Mouse (Mus musculus) embryonic facial prominence, embryonic 10.5 days (tissue): ENCODE data around the gene Prrg1. TPM values are rescaled to one million over a fixed set of nuclear protein-coding genes. Genes with fewer than 3 reads are reported as not detected.
"Not testable (repeated sequence)": the region's sequence is repeated elsewhere in the genome, so short reads cannot be mapped to it uniquely, and the experiment has no call there.

ENCODE experiments used
- DNase-seq: peaks from one replicate; pipeline ENCODE4 v3.0.0-alpha.2; 2017; ENCODE audit warnings: low spot score
- H3K27ac ChIP-seq: fragments of 300-500 bp; sonication (generic); replicated peaks from 2 replicates; pipeline ENCODE4 v1.5.1; 2016; ENCODE audit warnings: mild to moderate bottlenecking
- H3K27me3 ChIP-seq: fragments of 300-500 bp; sonication (generic); replicated peaks from 2 replicates; pipeline ENCODE4 v1.6.1; 2016; ENCODE audit warnings: low read depth, mild to moderate bottlenecking; ENCODE audit not compliant: poor library complexity, severe bottlenecking
- H3K36me3 ChIP-seq: fragments of 300-500 bp; sonication (generic); replicated peaks from 2 replicates; pipeline ENCODE4 v1.6.1; 2016; ENCODE audit warnings: mild to moderate bottlenecking, moderate library complexity
- H3K4me1 ChIP-seq: fragments of 300-500 bp; sonication (generic); 2 replicates; pipeline ENCODE4 v1.6.1; 2016
- H3K4me3 ChIP-seq: fragments of 300-500 bp; sonication (generic); 2 replicates; pipeline ENCODE4 v1.5.1; 2016; ENCODE audit warnings: mild to moderate bottlenecking, moderate library complexity
- H3K9me3 ChIP-seq: fragments of 300-500 bp; sonication (generic); 2 replicates; pipeline ENCODE4 v1.6.1; 2016; ENCODE audit warnings: mild to moderate bottlenecking
- WGBS: fragments of 180-500 bp; shearing (Covaris S2); methylation state at CpG from one replicate; pipeline ENCODE4 v1.1.7; 2016; 5-methylcytosine and 5-hydroxymethylcytosine counted together
- polyA plus RNA-seq: library from polyadenylated mRNA; unstranded; fragments of >200 nt; fragmentation: Nextera tagmentation; extraction: Ambion mirVana; gene quantifications from 2 replicates; pipeline ENCODE4 v1.2.1, GENCODE M21; 2016

Gene Prrg1
- polyA plus RNA-seq, 1 experiment from 2014 or later = 9.3 TPM

- Histone ChIP-seq H3K4me3 (no peak overlapping the region), H3K36me3 (no peaks in the 10 kb centered on the region), H3K27ac (no peak overlapping the region), H3K27me3 (no peaks in the 10 kb centered on the region), H3K4me1 (no peaks in the 10 kb centered on the region), H3K9me3 (no peaks in the 10 kb centered on the region)
- 84% methylated on average over 6 of the region's 6 CpGs for whole genome bisulfite sequencing
- no peak for DNase-seq
These were observed 149.3 kb downstream of the Prrg1 start for GRCm38 (mm10) chrX:78434357-78434756.

GRCm38 (mm10) chrX:78403346-78403745 lies 180.3 kb downstream of the Prrg1 start:
- not testable (repeated sequence) for H3K4me3 ChIP-seq, H3K4me1 ChIP-seq, H3K36me3 ChIP-seq, H3K9me3 ChIP-seq, H3K27ac ChIP-seq, H3K27me3 ChIP-seq, DNase-seq
- 79% methylated on average over 2 of the region's 2 CpGs for WGBS

Other genes with a start within 250 kb of the Prrg1 start
- not detected in 2 replicates for gene 4930480E11Rik, start 214.3 kb downstream of the Prrg1 start, polyA plus RNA-seq
- not detected in 2 replicates for gene Fam47c, start 153.9 kb upstream of the Prrg1 start, polyA plus RNA-seq